Mouse (Mus musculus) limb, embryonic 10.5 days (tissue): ENCODE results near the gene Tbx3. TPM values are rescaled to one million over a fixed set of nuclear protein-coding genes. Genes with fewer than 3 reads are reported as not detected.
A peak's percentile ranks its signal among the peaks of the same experiment; 100 is the strongest.

ENCODE experiments used
- DNase-seq: peaks from one replicate; pipeline ENCODE4 v3.0.0-alpha.2; 2017; ENCODE audit warnings: low spot score
- H3K27ac ChIP-seq: fragments of 300-500 bp; sonication (generic); 2 replicates; pipeline ENCODE4 v1.5.1; 2016; ENCODE audit warnings: mild to moderate bottlenecking
- H3K27me3 ChIP-seq: fragments of 300-500 bp; sonication (generic); 2 replicates; pipeline ENCODE4 v1.6.1; 2016; ENCODE audit warnings: low read depth, mild to moderate bottlenecking; ENCODE audit not compliant: poor library complexity, severe bottlenecking
- H3K36me3 ChIP-seq: fragments of 300-500 bp; sonication (generic); 2 replicates; pipeline ENCODE4 v1.6.1; 2016; ENCODE audit warnings: mild to moderate bottlenecking, moderate library complexity
- H3K4me1 ChIP-seq: fragments of 300-500 bp; sonication (generic); 2 replicates; pipeline ENCODE4 v1.6.1; 2016
- H3K4me3 ChIP-seq: fragments of 300-500 bp; sonication (generic); 2 replicates; pipeline ENCODE4 v1.5.1; 2016; ENCODE audit warnings: mild to moderate bottlenecking, moderate library complexity
- H3K9me3 ChIP-seq: fragments of 300-500 bp; sonication (generic); replicated peaks from 2 replicates; pipeline ENCODE4 v1.6.1; 2016; ENCODE audit warnings: mild to moderate bottlenecking
- WGBS: fragments of 180-500 bp; shearing (Covaris S2); methylation state at CpG from one replicate; pipeline ENCODE4 v1.1.7; 2016; 5-methylcytosine and 5-hydroxymethylcytosine counted together
- polyA plus RNA-seq: library from polyadenylated mRNA; unstranded; fragments of >200 nt; fragmentation: Nextera tagmentation; extraction: Ambion mirVana; gene quantifications from 2 replicates; pipeline ENCODE4 v1.2.1, GENCODE M21; 2016

Gene Tbx3
- 50.1 and 55.3 TPM in 2 replicates for polyA plus RNA-seq

DNA sequence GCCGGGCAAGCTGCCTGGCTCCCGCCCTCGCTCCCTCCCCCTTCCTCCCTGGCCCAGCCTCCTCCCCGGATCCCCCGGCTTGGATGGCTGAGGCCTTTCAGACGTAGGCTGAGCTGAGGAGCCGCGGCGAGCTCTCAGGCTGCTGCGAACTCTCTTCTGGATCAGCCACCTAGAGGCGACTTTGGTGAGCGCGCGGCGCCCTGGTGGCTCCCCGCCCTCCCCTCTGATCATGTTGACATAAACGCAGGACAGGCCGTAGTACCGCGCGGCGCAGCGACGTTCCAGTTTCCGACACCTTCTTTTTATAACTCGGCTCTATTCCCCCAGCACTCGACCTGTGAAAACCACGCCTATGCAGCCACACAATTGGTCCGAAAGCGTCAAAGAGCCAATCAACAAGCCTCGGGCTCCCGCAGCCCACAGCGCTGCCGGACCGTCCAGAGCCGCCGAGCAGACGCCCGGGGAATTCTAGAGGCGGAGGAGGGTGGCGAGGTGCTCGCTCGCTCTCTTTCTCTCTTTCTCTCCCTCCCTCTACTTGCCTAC, at the start of gene Tbx3:
Gene Tbx3 (plus strand): TSS at position 104 of the 543 bp plus-strand sequence.
- H3K4me3 ChIP-seq: peak within 1 kb of the TSS; percentile 65
- no peaks in the 10 kb centered on the region for H3K9me3 ChIP-seq
- peak within 1 kb of the TSS; percentile 92 for H3K27ac ChIP-seq
- peak; percentile 93 for DNase-seq
- H3K36me3 ChIP-seq: peaks cover 15% of the 10 kb centered on the region
- WGBS: under 1% methylated on average over 43 of the region's 43 CpGs
- peaks cover 78% of the 10 kb centered on the region for H3K27me3 ChIP-seq
- H3K4me1 ChIP-seq: peaks cover 75% of the 10 kb centered on the region

DNA sequence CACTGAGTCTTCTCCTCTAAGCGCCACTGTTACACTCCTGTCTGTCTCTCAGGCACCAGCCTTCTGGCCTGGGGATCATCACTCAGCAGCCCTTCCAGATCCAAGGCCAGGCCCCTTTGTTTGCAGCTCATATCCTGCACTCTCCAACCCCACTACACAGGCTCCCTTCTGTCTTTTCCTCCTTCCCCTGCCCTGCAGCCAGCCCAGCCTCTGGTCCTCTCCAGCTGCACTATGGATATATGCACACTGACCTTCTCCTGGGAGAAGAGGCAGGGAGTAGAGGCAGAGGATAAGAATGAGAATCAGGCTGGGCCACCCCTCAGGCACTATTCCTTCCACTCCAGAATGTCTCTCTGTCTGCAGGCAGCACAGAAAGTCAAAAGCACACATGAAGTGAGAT, 48.4 kb upstream of the Tbx3 start:
- peaks cover 86% of the 10 kb centered on the region for H3K27me3 ChIP-seq
- WGBS: 50% methylated on average over 1 of the region's 1 CpGs
- H3K9me3 ChIP-seq: no peaks in the 10 kb centered on the region
- no peak overlapping the region for H3K4me3 ChIP-seq
- peaks cover 42% of the 10 kb centered on the region for H3K4me1 ChIP-seq
- no peak for DNase-seq
- H3K27ac ChIP-seq: peak overlapping the region; percentile 64
- no peaks in the 10 kb centered on the region for H3K36me3 ChIP-seq

DNA sequence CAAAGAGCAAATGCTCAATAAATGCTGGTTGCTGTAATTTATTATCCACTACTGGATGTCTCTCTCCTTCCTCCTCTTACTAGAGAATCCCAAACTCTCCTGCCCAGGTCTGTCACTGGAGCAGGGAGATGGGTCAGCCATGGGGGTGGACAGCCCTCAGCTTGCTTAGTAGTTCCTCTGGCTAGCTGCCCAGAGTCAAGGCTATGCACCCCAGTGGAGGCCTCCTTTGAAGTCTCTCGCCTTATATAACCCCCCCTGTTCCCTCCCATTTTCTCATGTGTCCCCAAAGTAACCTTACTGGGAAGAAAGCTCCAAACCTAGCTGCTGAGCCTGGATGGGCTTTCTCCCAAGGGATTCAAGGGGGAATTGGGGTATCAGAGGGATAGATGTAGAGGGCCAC, 45.9 kb upstream of the Tbx3 start:
- peaks cover 85% of the 10 kb centered on the region for H3K27me3 ChIP-seq
- no peak overlapping the region for H3K4me3 ChIP-seq
- no peaks in the 10 kb centered on the region for H3K9me3 ChIP-seq
- 44% methylated on average over 1 of the region's 1 CpGs for WGBS
- no peaks in the 10 kb centered on the region for H3K36me3 ChIP-seq
- no peak overlapping the region for H3K27ac ChIP-seq
- DNase-seq: no peak
- peaks cover 60% of the 10 kb centered on the region for H3K4me1 ChIP-seq

DNA sequence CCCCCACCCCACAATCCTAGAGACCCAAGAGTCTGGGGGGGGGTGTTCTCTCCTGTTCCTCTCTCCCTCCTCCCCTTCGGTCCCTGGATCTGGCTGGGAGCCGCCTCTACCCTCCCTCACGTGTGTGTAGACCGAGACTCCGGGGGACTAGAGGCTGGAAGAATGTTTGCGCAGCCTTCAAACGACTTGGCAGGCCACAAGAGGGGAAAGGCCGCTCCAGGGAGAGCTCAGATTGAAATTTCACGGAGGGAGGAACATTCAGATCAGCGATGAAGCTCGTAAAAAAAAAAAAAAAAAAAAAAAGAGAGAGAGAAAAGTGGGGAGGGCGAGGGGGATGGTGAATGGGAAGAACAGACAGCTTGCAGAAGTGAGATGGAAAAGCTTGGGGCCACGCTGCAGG, 44.9 kb upstream of the Tbx3 start:
- peaks cover 61% of the 10 kb centered on the region for H3K4me1 ChIP-seq
- DNase-seq: no peak
- H3K4me3 ChIP-seq: no peak overlapping the region
- H3K36me3 ChIP-seq: no peaks in the 10 kb centered on the region
- H3K27me3 ChIP-seq: peaks cover 93% of the 10 kb centered on the region
- no peak overlapping the region for H3K27ac ChIP-seq
- H3K9me3 ChIP-seq: no peaks in the 10 kb centered on the region
- 2% methylated on average over 13 of the region's 13 CpGs for WGBS

DNA sequence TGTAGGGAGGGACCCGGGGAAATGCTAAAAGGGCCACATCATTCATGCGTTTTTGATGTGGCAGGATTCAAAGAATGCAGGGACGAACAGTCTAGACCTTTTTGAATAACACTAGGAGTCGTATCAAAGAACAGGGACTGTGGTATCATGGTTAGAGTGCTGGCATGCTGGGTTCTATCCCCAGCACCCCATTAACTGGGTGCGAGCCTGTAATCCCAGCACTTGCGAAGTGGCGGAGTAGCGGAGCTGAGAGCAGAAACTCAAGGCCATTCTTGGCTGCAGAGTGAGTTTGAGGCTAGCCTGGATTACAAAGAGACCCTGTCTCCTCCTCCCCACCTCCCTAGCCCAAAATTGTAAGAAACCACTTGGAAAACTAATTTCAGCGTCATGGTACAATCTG, 44.3 kb upstream of the Tbx3 start:
- no peaks in the 10 kb centered on the region for H3K36me3 ChIP-seq
- peak; percentile 47 for DNase-seq
- WGBS: 8% methylated on average over 9 of the region's 9 CpGs
- H3K9me3 ChIP-seq: no peaks in the 10 kb centered on the region
- peak overlapping the region; percentile 37; the same call in 1 of the 2 replicates for H3K27ac ChIP-seq
- H3K4me3 ChIP-seq: peak overlapping the region; percentile 40; the same call in 1 of the 2 replicates
- H3K27me3 ChIP-seq: peaks cover 92% of the 10 kb centered on the region
- peaks cover 63% of the 10 kb centered on the region for H3K4me1 ChIP-seq

DNA sequence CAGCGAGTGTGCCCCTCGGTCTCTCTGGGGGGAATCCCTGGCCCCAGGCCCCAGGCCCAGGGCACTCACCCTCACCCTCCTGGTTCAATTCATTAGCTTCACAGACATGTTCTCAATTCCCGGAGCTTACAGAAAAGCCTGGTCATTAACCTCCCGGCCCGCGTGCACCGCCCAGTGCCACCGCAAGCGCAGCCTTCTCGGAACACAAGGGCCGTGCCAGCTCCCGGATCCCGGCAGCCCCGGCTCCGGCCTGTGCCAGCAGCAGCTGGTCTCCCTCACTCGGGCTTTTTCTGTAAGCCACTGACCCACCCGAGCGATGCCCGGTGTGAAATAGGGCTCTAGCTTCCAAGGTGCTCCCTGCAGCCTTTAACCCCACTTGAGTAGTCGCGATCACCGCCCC, 43.8 kb upstream of the Tbx3 start:
- no peaks in the 10 kb centered on the region for H3K36me3 ChIP-seq
- WGBS: 1% methylated on average over 22 of the region's 22 CpGs
- peak; percentile 60 for DNase-seq
- H3K27ac ChIP-seq: peak overlapping the region; percentile 37
- no peaks in the 10 kb centered on the region for H3K9me3 ChIP-seq
- H3K4me1 ChIP-seq: peaks cover 63% of the 10 kb centered on the region
- H3K27me3 ChIP-seq: peaks cover 93% of the 10 kb centered on the region
- peak overlapping the region; percentile 40 for H3K4me3 ChIP-seq

DNA sequence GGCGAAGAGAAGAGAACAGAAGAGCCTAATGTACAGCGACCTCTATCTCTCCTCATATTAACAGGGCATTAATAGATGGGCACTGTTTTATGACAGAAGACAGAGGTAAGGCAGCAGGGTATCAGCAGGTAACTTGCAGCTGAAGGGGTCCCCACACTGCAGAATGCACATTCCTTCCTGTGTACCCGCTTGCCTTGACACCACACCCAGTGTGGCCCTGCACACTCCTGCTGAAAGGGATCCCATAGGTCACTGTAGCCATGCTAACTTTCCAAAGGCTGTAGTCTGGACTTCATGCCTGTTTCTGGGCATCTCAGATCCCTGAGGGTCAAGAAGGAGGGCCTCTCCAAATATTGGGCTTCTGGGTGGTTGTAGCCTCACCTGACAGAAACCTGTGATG, 42.4 kb upstream of the Tbx3 start:
- peaks cover 55% of the 10 kb centered on the region for H3K4me1 ChIP-seq
- peaks cover 92% of the 10 kb centered on the region for H3K27me3 ChIP-seq

DNA sequence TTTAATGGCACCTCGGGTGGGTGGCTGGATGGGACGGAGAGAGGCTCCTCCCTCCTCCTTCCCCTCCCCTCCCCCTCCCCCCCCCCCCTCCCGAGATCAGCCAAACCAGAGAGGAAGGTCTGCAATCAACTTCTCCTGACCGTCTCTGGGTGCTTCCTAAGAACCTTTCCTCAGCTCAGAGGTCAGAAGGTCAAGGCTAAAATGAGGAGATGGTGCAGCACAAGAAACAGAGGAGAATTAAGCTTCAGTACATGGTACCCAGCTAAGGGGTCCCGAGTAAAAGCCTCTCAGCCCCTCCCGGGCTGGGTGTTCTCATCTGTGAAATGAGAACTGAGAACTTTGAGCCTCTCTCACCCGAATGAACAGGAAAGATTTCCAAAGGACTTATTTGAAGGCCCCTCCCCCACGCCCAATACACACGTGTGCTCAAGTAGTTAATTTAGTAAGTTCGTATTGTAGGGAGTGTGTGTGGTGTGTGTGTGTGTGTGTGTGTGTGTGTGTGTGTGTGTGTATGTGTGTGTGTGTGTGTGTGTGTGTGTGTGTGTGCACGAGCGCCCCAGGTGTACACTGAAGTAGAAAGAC, 41.6 kb upstream of the Tbx3 start:
- H3K27ac ChIP-seq: 0 out of 2 replicates have a peak overlapping the region, but pooled peaks have one; percentile 37
- WGBS: 20% methylated on average over 12 of the region's 12 CpGs
- peaks cover 92% of the 10 kb centered on the region for H3K27me3 ChIP-seq
- DNase-seq: no peak
- no peaks in the 10 kb centered on the region for H3K9me3 ChIP-seq
- H3K36me3 ChIP-seq: no peaks in the 10 kb centered on the region
- H3K4me1 ChIP-seq: peaks cover 55% of the 10 kb centered on the region
- peak overlapping the region; percentile 20; the same call in 1 of the 2 replicates for H3K4me3 ChIP-seq

More for the DNA sequence above, 42.4 kb upstream of the Tbx3 start:
- WGBS: 71% methylated on average over 3 of the region's 3 CpGs
- H3K9me3 ChIP-seq: no peaks in the 10 kb centered on the region
- no peak overlapping the region for H3K27ac ChIP-seq
- no peak overlapping the region for H3K4me3 ChIP-seq
- H3K36me3 ChIP-seq: no peaks in the 10 kb centered on the region
- DNase-seq: no peak

DNA sequence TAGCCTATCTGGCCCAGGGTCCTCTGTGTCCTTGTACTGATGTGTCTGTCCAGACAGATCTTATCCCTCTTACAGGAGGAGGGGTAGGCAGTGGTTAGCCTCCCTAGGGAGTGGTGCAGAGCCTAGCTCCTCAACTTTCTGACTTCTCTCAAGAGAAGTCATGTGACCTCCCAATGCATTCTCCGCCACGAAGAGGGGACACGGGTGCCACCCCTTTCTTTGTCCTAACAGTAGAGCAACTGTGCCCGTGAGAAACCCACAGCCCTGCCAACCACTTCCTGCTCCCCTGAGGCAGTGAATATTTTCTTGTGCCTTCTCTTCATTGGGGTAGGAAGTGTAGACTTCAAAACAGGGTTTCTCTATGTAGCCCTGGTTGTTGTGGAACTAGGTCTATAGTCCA, 36.9 kb upstream of the Tbx3 start:
- Histone ChIP-seq H3K36me3 (no peaks in the 10 kb centered on the region), H3K27me3 (peaks cover 83% of the 10 kb centered on the region), H3K27ac (no peak overlapping the region), H3K4me1 (peaks cover 40% of the 10 kb centered on the region), H3K9me3 (no peaks in the 10 kb centered on the region), H3K4me3 (no peak overlapping the region)
- WGBS: 97% methylated on average over 4 of the region's 4 CpGs
- no peak for DNase-seq

DNA sequence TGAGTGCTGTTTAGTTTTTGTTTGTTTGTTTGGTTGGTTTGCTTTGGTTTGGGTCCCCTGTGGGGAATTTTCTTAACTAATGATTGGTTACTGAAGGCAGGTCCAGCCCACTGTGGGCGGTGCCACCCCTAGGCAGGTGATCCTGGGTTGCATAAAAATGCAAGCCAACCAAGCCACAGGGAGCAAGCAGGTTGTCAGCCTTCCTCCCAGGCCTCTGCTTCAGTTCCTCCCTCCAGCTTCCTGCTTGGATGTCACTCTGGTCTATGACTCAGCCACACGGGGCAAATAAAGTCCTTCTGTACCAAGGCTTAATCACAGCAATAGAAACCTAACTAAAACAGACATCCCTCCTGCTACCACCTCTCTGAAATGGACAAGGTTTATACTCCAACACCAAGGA, 35.6 kb upstream of the Tbx3 start:
- no peaks in the 10 kb centered on the region for H3K9me3 ChIP-seq
- no peaks in the 10 kb centered on the region for H3K36me3 ChIP-seq
- H3K27ac ChIP-seq: no peak overlapping the region
- peaks cover 89% of the 10 kb centered on the region for H3K27me3 ChIP-seq
- H3K4me3 ChIP-seq: no peak overlapping the region
- H3K4me1 ChIP-seq: peaks cover 27% of the 10 kb centered on the region
- WGBS: 66% methylated on average over 2 of the region's 2 CpGs
- DNase-seq: no peak

DNA sequence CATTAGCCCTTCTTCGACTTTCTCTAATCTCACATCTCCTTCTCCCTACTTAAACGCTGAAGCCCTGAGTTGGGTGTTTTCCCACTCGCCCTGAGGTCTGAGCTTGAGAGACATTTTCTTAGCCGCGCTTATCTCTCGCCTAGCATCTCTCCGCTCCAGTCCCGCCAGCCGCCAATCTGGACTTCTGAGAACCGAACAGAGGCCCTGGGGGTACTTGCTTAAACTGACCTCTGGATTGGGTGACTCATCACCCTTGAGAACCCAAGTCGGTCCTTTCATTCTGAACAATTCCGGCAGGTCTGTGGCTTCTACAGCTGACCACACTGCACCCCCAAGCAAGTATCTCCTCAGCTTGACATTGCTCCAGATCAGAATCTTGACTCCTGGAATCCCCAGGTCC, 32.2 kb upstream of the Tbx3 start:
- Histone ChIP-seq H3K36me3 (no peaks in the 10 kb centered on the region), H3K27ac (no peak overlapping the region), H3K4me3 (no peak overlapping the region), H3K27me3 (peaks cover 91% of the 10 kb centered on the region), H3K4me1 (peaks cover 35% of the 10 kb centered on the region), H3K9me3 (no peaks in the 10 kb centered on the region)
- WGBS: 50% methylated on average over 12 of the region's 12 CpGs
- DNase-seq: no peak

DNA sequence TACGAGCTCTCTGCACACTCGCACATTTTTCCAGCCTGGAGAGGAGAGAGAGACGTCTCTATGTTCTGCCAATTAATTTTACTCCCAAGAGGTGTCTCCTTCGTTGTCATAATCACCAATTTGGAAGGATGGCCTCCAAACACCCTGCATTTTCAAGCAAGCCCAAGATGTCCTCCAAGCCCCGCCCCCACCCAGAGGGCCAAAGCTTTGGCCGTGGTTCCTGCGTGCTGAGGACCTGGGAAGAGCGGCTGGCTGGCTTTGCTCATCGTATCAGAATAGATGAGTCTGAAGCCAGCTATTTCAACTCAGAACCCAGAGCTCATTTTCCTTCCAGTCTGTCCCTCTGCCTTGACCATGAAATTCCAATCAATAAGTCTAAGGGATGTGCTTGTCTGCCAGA, 29.4 kb upstream of the Tbx3 start:
- Histone ChIP-seq H3K4me3 (no peak overlapping the region), H3K27me3 (peaks cover 88% of the 10 kb centered on the region), H3K27ac (no peak overlapping the region), H3K4me1 (peaks cover 37% of the 10 kb centered on the region), H3K36me3 (no peaks in the 10 kb centered on the region), H3K9me3 (no peaks in the 10 kb centered on the region)
- DNase-seq: no peak
- WGBS: 67% methylated on average over 9 of the region's 9 CpGs

DNA sequence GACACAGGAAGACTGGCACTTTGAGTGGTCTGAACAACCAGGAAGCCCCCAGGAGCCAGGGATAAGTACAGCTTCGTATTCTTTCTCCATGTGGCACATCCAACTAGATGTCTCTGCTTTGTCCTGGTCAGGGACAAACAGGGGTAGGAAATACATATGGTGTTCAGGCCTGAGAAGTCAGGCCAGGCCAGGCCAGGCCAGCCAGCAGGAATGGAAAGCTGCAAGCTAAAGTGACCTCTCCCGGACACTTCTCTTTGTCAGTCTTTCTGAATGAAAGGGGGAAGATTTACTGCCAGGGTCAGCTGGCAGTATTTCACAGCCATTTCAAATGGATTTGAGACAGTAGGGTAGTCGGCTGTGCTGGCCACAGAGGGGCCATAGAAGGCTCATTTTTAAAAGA, 28.8 kb upstream of the Tbx3 start:
- H3K4me1 ChIP-seq: peaks cover 33% of the 10 kb centered on the region
- 13% methylated on average over 3 of the region's 3 CpGs for WGBS
- H3K4me3 ChIP-seq: no peak overlapping the region
- no peak for DNase-seq
- H3K27ac ChIP-seq: no peak overlapping the region
- H3K9me3 ChIP-seq: no peaks in the 10 kb centered on the region
- H3K27me3 ChIP-seq: peaks cover 88% of the 10 kb centered on the region
- no peaks in the 10 kb centered on the region for H3K36me3 ChIP-seq
